Mouse (Mus musculus) gastrocnemius, postnatal 14 days (tissue): Measurements from ENCODE around the gene Sult2a2. TPM values are rescaled to one million over a fixed set of nuclear protein-coding genes. Genes with fewer than 3 reads are reported as not detected.
"Not testable (repeated sequence)": the region's sequence is repeated elsewhere in the genome, so short reads cannot be mapped to it uniquely, and the experiment has no call there.

Experiments used
- DNase-seq: peaks from one replicate; pipeline ENCODE4 v3.0.0; 2021; ENCODE audit warnings: mixed read lengths
- intact Hi-C: fragments of 180-260 bp; cut with DNase I; formaldehyde crosslinking; loops from one replicate; pipeline ENCODE4 v1.15.1; 2025; ENCODE audit warnings: low total_unique reads
- long read RNA-seq, 2 experiments: library from polyadenylated mRNA; stranded (forward); transcript quantifications; one replicate each; pipeline ENCODE4 v2.0.0; 2021
- total RNA-seq, 2 experiments: library from RNA; stranded (reverse); gene quantifications; 2 replicates each; pipeline ENCODE4 v1.2.3; 2021

Gene Sult2a2
- not detected for total RNA-seq
- long read RNA-seq, experiment 1: 0 reads
- long read RNA-seq, experiment 2: 0 reads

DNA sequence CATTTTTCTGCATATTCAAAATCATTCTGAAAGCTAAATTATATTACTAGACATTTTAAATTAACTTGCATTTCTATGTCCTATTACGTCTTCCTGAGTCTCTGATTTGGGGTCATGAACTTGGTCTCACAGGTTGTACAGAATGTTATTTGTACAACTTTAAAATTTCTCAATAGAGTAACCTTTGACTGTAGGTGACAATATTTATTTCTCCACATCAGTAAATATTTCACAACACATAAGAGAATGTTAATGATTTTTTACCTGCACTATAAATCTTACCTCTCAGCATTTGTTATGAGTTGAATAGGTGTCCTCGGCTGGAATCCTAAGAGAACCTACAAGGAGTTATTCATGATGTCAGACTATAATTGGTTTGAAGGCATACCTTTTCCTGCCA, at the start of gene Sult2a2:
TSS of gene Sult2a2 (plus strand) at position 301 of the 400 bp plus-strand sequence.
- DNase-seq, intact Hi-C loops: not testable (repeated sequence)

DNA sequence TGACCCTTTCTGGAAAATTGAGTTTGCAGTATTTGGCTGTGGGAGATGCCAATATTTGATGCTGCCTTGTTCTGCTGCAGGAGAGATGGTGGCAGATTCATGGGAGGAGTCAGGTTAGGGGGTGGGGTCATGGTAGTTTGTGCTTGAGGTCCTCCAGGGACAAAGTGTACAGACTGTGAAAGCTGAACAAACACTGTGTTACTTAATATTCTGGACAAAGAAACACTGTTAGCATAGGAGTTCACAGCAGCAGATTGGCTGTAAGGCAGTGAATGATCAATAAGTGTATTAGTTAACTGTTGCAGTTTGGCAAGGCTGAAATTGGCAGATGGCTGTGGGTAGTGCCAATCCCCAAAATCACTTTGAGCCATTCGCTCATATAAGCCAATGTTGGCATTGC, 80.6 kb downstream of the Sult2a2 start:
- intact Hi-C loops: no loop called here
- DNase-seq: no peak

Other genes starting within 250 kb of the Sult2a2 start
- gene Bsph2, start 162.4 kb upstream of the Sult2a2 start, total RNA-seq: not detected
- not detected for gene Sult2a5, start 109.5 kb upstream of the Sult2a2 start, total RNA-seq
- not detected for gene Sult2a1, start 103.9 kb downstream of the Sult2a2 start, total RNA-seq